Mouse (Mus musculus) E14TG2a.4 (cell line): ENCODE data around the gene Ryr3.

Experiments
- H3K27me3 ChIP-seq: 2 replicates; pipeline ENCODE4 v1.6.1; 2014; ENCODE audit warnings: low read length, control low read depth; ENCODE audit not compliant: insufficient read depth
- H3K36me3 ChIP-seq: 2 replicates; pipeline ENCODE4 v1.6.1; 2014; ENCODE audit warnings: low read length, control low read depth; ENCODE audit not compliant: insufficient read depth
- H3K4me1 ChIP-seq: replicated peaks from 2 replicates; pipeline ENCODE4 v1.6.1; 2014; ENCODE audit warnings: low read depth, low read length, control low read depth
- H3K4me3 ChIP-seq: replicated peaks from 2 replicates; pipeline ENCODE4 v1.5.1; 2014; ENCODE audit warnings: mild to moderate bottlenecking, low read length
- H3K9me3 ChIP-seq: 2 replicates; pipeline ENCODE4 v1.6.1; 2014; ENCODE audit warnings: low read length, control low read depth
- CTCF ChIP-seq: conservative IDR thresholded peaks from 2 replicates; pipeline ENCODE4 v1.5.1; 2014; ENCODE audit warnings: low read length
- NANOG ChIP-seq: IDR thresholded peaks from 2 replicates; pipeline ENCODE4 v1.6.1; 2014; ENCODE audit warnings: borderline replicate concordance, low read length, mixed read lengths
- POU5F1 ChIP-seq: IDR thresholded peaks from 2 replicates; pipeline ENCODE4 v1.6.1; 2014; ENCODE audit warnings: low read length, borderline replicate concordance

Gene Ryr3

DNA sequence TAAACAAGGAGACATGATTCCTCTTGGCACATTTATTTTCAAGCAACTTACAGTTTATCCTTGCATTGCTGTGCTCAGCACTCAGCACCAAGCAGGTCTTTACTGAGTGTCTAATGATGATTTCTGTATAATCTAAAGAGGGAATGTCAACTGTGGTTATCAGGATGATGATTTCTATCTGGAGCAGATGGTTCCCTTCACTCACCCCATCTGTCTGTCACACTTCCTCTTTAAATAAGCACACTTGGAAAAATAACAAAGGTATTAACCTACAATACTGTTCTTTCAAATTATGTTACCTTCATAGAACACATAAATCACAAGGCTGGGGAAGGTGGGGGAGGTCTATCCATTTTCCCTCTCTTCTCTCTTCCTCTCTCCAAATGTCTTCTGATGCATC is 304.3 kb downstream of the Ryr3 start:
- Histone ChIP-seq H3K4me1 (no peaks in the 10 kb centered on the region), H3K27me3 (no peaks in the 10 kb centered on the region), H3K4me3 (no peak overlapping the region), H3K36me3 (no peaks in the 10 kb centered on the region), H3K9me3 (no peaks in the 10 kb centered on the region)
- TF ChIP-seq NANOG, result no peak
- TF ChIP-seq POU5F1, result no peak
- TF ChIP-seq CTCF, result no peak

DNA sequence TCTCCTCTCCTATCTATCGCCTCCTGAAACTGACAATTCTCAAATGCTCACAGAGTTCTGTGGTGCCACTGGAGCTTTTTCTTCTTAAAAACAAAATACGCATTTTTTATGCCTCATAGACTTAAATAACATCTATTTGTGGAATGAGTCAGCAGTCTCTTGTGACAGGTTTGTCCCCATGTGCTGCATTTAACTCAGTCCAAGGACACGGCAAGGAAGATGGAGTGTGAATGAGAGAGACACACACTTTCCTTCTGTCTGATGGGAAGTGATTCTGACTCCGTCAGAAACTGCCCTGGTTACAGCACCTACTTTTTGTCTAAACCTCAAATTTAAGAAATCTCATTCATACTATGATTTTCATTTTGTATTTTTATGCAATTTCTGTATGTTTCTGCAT is 306.3 kb downstream of the Ryr3 start:
- Histone ChIP-seq H3K9me3 (no peaks in the 10 kb centered on the region), H3K4me1 (no peaks in the 10 kb centered on the region), H3K4me3 (no peak overlapping the region), H3K36me3 (no peaks in the 10 kb centered on the region), H3K27me3 (no peaks in the 10 kb centered on the region)
- TF ChIP-seq NANOG (no peak), POU5F1 (no peak), CTCF (no peak)

DNA sequence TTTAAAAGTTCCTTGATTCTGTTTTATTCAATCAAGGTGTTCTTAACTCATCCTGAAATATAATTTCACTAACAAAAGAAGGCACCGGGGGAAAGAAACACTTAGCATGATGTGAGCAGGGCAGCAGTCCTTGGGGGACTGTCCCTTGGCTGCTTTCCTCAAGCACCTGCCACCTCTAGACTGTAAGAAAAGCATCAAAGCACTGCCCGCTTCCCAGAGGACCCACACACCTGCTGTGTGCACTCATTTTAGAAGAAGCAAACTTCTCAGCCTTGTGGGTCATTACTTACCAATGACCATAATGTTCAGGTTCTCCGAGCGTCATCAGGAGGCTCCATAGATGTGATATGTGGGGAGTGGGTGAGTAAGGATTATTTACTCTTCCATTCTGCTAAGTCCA is 307.8 kb downstream of the Ryr3 start:
- no peak overlapping the region for H3K4me3 ChIP-seq
- H3K36me3 ChIP-seq, result no peaks in the 10 kb centered on the region
- H3K27me3 ChIP-seq, result no peaks in the 10 kb centered on the region
- TF ChIP-seq NANOG (no peak), POU5F1 (no peak), CTCF (no peak)
- H3K4me1 ChIP-seq, result no peaks in the 10 kb centered on the region
- H3K9me3 ChIP-seq, result no peaks in the 10 kb centered on the region

DNA sequence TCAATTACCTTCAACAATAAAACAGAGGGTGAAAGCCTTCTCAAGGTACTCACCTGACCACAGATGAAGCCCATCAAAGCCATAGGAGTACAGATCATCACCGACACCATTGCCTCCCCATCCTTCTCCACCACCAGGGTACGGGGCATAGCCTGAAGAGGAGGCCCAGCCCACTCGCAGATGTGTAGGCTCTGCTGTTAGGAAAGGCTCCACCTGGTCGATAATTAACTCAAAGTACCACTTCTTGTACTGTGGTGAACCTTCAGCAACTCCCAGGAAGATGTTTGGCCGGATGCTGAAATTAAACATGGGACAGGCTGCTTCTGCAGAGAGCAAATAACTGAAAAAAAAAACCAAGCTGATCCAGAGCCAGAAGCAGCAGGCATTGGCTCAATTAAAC is 316.1 kb downstream of the Ryr3 start:
- Histone ChIP-seq H3K27me3 (no peaks in the 10 kb centered on the region), H3K36me3 (no peaks in the 10 kb centered on the region), H3K4me3 (no peak overlapping the region), H3K9me3 (no peaks in the 10 kb centered on the region), H3K4me1 (no peaks in the 10 kb centered on the region)
- no peak for TF ChIP-seq CTCF
- no peak for TF ChIP-seq POU5F1
- no peak for TF ChIP-seq NANOG

DNA sequence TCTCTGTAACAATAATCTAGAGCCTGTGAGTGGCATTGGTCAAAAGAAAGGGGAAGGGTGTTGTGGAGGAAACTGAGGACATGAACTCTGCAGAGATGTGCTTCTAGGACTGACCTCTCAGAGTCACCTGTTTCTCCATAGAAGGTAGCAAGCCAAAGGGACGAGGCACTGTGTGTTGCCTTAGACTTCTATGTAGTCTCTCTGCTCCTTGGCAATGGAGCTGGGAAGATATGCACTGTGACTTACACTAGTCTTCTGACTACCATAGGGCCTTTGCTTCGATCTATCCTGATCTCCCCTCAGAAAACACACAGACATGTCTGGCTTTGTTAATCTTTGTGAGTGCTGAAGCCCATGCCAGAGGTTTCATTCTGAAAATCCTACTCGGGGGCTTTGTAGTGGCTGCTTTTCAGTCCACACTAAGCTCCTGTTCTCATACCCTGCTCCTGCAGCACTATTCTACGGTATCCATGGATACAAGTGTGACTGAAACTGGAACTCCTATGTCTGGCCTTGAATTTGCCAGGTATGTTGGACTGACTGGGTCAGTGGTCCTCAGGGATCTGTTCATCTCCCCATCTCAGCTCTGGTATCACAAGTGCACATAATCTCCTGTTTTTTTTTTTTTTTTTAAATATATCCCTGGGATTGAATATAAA is 332.3 kb downstream of the Ryr3 start:
- Histone ChIP-seq H3K9me3 (no peaks in the 10 kb centered on the region), H3K4me3 (no peak overlapping the region), H3K27me3 (no peaks in the 10 kb centered on the region), H3K36me3 (no peaks in the 10 kb centered on the region), H3K4me1 (no peaks in the 10 kb centered on the region)
- TF ChIP-seq NANOG, result no peak
- TF ChIP-seq CTCF, result no peak
- TF ChIP-seq POU5F1, result no peak

DNA sequence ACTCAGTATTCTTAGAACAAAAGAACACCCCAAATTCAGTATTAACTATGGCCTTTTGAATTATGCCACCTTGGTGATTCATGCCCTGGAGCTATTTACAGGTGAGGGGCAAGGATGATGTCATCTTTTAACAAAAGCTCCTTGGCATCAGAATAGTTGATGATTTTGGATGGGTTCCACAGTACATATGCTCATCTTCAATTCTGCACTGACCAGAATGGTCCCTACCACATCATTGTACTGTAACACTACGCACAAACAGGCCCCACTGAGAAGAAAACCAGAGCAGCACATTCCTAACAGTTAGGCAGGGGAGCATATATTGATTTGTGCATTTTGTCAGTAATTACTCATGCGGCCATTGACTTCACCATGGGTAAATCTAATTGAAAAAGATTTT is 335.1 kb downstream of the Ryr3 start:
- H3K27me3 ChIP-seq, result no peaks in the 10 kb centered on the region
- H3K36me3 ChIP-seq, result no peaks in the 10 kb centered on the region
- H3K4me1 ChIP-seq, result no peaks in the 10 kb centered on the region
- no peak overlapping the region for H3K4me3 ChIP-seq
- no peak for TF ChIP-seq NANOG
- TF ChIP-seq POU5F1, result no peak
- TF ChIP-seq CTCF, result no peak
- 0 out of 2 replicates have a peak, but pooled peaks cover 2% of the 10 kb centered on the region for H3K9me3 ChIP-seq

DNA sequence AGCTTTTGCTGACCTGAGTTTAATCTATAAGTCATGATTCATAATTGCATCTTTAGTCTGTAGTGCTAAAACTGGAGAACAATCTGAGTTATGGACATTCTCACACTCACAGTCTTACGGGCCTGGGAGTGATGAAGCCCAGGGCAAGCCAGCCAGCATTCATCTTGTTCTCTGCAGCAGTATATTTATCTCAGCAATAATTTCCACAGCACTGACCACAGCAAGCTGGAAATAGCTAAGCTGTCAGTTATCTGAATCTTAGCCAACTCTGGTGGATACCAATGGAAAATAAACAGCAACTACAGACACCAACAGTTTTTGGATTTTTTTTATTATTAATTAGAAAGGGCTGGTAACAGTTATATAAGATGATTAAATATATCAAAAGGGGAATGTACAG is 335.5 kb downstream of the Ryr3 start:
- no peaks in the 10 kb centered on the region for H3K36me3 ChIP-seq
- H3K4me3 ChIP-seq, result no peak overlapping the region
- no peaks in the 10 kb centered on the region for H3K4me1 ChIP-seq
- H3K9me3 ChIP-seq, result 0 out of 2 replicates have a peak, but pooled peaks cover 3% of the 10 kb centered on the region
- no peaks in the 10 kb centered on the region for H3K27me3 ChIP-seq
- TF ChIP-seq NANOG, result no peak

DNA sequence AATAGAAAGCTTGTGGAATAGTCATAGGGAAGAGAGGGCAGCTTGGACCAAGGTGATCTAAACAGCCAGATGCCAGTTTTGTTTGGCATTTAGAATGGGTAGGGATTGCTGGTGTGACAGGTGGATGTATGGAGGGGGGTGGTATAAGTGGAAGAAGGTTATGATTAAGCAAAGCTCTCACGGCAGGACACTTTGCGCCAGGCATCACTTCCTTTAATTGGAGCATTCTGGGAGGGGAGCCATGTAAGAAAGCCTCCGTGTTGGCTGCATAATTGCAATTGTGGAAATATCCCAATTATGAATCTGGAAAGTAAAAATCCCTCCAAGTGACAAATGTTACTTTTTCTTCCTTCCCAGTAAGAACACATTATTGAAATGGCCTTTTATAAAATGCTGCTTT is 339.5 kb downstream of the Ryr3 start:
- no peak overlapping the region for H3K4me3 ChIP-seq
- no peak for TF ChIP-seq CTCF
- no peak for TF ChIP-seq POU5F1
- H3K9me3 ChIP-seq, result 0 out of 2 replicates have a peak, but pooled peaks cover 3% of the 10 kb centered on the region
- no peaks in the 10 kb centered on the region for H3K4me1 ChIP-seq
- H3K36me3 ChIP-seq, result no peaks in the 10 kb centered on the region
- H3K27me3 ChIP-seq, result no peaks in the 10 kb centered on the region

DNA sequence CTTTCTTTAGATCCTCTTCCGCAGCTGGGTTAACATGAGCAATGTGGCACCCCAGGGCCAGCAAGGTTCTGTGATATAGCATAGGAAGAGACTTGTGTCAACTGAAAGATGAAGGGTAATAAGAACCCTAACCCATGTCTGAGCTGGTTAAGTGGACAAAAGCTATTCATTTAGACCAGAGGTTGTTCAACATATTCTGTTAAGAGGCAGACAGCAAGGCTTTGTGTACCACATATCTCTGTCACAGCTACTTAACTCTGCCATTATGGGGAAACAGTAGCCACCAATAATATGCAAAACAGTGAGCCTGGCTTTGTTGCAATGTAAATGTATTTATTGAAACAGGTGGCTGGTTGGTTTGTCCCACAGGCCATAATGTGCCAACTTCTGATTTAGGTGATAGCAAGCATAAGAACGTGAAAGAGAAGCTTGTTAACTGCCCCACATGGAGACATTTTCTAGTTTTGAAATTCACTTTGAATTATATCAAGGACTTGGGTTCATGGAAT is 350.8 kb downstream of the Ryr3 start:
- Histone ChIP-seq H3K36me3 (no peaks in the 10 kb centered on the region), H3K4me3 (no peak overlapping the region), H3K9me3 (no peaks in the 10 kb centered on the region), H3K4me1 (no peaks in the 10 kb centered on the region), H3K27me3 (no peaks in the 10 kb centered on the region)
- TF ChIP-seq NANOG, result no peak
- TF ChIP-seq CTCF, result no peak
- TF ChIP-seq POU5F1, result no peak

DNA sequence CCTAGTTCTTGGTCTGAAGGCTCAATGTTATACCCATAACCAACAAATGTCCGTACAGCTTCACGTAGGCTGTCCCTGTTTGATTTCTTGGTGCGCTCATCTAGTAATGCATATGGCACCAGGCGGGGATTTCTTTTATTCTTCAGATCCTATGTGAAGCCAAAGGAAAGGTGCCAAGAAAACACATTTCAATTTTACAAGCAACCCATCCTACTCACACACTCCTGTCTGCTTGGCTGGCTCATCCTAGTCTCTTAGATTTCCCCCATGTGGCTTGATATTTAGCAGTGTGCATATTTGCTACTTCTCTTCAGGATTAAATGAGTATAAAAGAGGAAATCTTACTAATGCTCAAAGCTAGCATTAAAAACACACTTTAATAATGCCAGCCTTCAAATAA is 355.1 kb downstream of the Ryr3 start:
- Histone ChIP-seq H3K9me3 (no peaks in the 10 kb centered on the region), H3K36me3 (no peaks in the 10 kb centered on the region), H3K4me3 (no peak overlapping the region), H3K27me3 (no peaks in the 10 kb centered on the region), H3K4me1 (no peaks in the 10 kb centered on the region)
- no peak for TF ChIP-seq NANOG
- no peak for TF ChIP-seq POU5F1
- TF ChIP-seq CTCF, result no peak
